Mouse (Mus musculus) heart, postnatal 36 days (tissue): ENCODE data around the gene Rpl38. TPM values are rescaled to one million over a fixed set of nuclear protein-coding genes. Genes with fewer than 3 reads are reported as not detected.

ENCODE experiments used
- DNase-seq, 2 experiments: peaks; one replicate each; pipeline ENCODE4 v3.0.0; 2021 to 2022
- intact Hi-C: fragments of 180-260 bp; cut with DNase I; formaldehyde crosslinking; loops from one replicate; pipeline ENCODE4 v1.15.1; 2025
- total RNA-seq, 2 experiments: library from RNA; stranded (reverse); gene quantifications; 2 replicates each; pipeline ENCODE4 v1.2.3; 2021

Rpl38 gene
- total RNA-seq: 100 to 1,000 TPM; 567 to 618 TPM

- DNase-seq: peak; percentile 93 to 96
- intact Hi-C loops: no loop called here
These were observed at the start of gene Rpl38 for GRCm38 (mm10) chr11:114668301-114668710. Rpl38 (plus strand) TSS chr11:114668524.

GRCm38 (mm10) chr11:114618697-114619417, 49.5 kb upstream of the Rpl38 start:
- DNase-seq: no peak
- intact Hi-C loops: no loop called here

- no peak for DNase-seq
- intact Hi-C loops: no loop called here
These were observed 42.1 kb upstream of the Rpl38 start for GRCm38 (mm10) chr11:114626071-114626690.

GRCm38 (mm10) chr11:114627036-114627435, 41.3 kb upstream of the Rpl38 start:
- intact Hi-C loops: no loop called here
- DNase-seq: no peak

GRCm38 (mm10) chr11:114628032-114628431, 40.3 kb upstream of the Rpl38 start:
- intact Hi-C loops: no loop called here
- no peak for DNase-seq

- intact Hi-C loops: loop anchor here (10.0 kb wide), 3 partner anchors 345 to 925 kb away; no protein-coding TSS in a partner anchor
- DNase-seq: no peak
These were observed 38.3 kb upstream of the Rpl38 start for GRCm38 (mm10) chr11:114630044-114630443.

GRCm38 (mm10) chr11:114632266-114632665, 36.1 kb upstream of the Rpl38 start:
- intact Hi-C loops: loop anchor here (10.0 kb wide), 3 partner anchors 347 to 927 kb away; no protein-coding TSS in a partner anchor

GRCm38 (mm10) chr11:114636292-114636691, 32.0 kb upstream of the Rpl38 start:
- peak; percentile 77 to 81 for DNase-seq
- intact Hi-C loops: loop anchor here (1.0 to 10.0 kb wide), 8 partner anchors 65 to 931 kb away; no protein-coding TSS in a partner anchor

More at GRCm38 (mm10) chr11:114632266-114632665, 36.1 kb upstream of the Rpl38 start:
- no peak for DNase-seq

- no peak for DNase-seq
- intact Hi-C loops: loop anchor here (1.0 to 10.0 kb wide), 8 partner anchors 66 to 932 kb away; no protein-coding TSS in a partner anchor
These were observed 31.4 kb upstream of the Rpl38 start for GRCm38 (mm10) chr11:114636727-114637505.

GRCm38 (mm10) chr11:114638647-114639290, 29.6 kb upstream of the Rpl38 start:
- DNase-seq: no peak
- intact Hi-C loops: loop anchor here (5.0 to 10.0 kb wide), 5 partner anchors 161 to 934 kb away; no protein-coding TSS in a partner anchor

GRCm38 (mm10) chr11:114639681-114640103, 28.6 kb upstream of the Rpl38 start:
- DNase-seq: no peak
- intact Hi-C loops: loop anchor here (5.0 to 10.0 kb wide), 5 partner anchors 162 to 935 kb away; no protein-coding TSS in a partner anchor

GRCm38 (mm10) chr11:114640658-114641057, 27.7 kb upstream of the Rpl38 start:
- DNase-seq: no peak
- intact Hi-C loops: no loop called here

GRCm38 (mm10) chr11:114641136-114641535, 27.2 kb upstream of the Rpl38 start:
- no peak for DNase-seq
- intact Hi-C loops: no loop called here

- DNase-seq: no peak
- intact Hi-C loops: no loop called here
These were observed 26.1 kb upstream of the Rpl38 start for GRCm38 (mm10) chr11:114642184-114642583.

GRCm38 (mm10) chr11:114642926-114643325, 25.4 kb upstream of the Rpl38 start:
- DNase-seq: no peak
- intact Hi-C loops: no loop called here

GRCm38 (mm10) chr11:114644122-114644521, 24.2 kb upstream of the Rpl38 start:
- DNase-seq: no peak
- intact Hi-C loops: no loop called here

- intact Hi-C loops: no loop called here
- no peak for DNase-seq
These were observed 18.8 kb upstream of the Rpl38 start for GRCm38 (mm10) chr11:114649510-114649909.

GRCm38 (mm10) chr11:114652531-114652930, 15.8 kb upstream of the Rpl38 start:
- DNase-seq: no peak
- intact Hi-C loops: no loop called here

- intact Hi-C loops: no loop called here
- DNase-seq: no peak
These were observed 14.7 kb upstream of the Rpl38 start for GRCm38 (mm10) chr11:114653664-114654063.

GRCm38 (mm10) chr11:114654552-114654951, 13.8 kb upstream of the Rpl38 start:
- no peak for DNase-seq
- intact Hi-C loops: no loop called here
